In genomic region chr9:43225481-43225880, GRCm38 (mm10) we compare ENCODE assay signal across 16 mouse cellular contexts. TPM values are rescaled to one million over a fixed set of nuclear protein-coding genes. Genes with fewer than 3 reads are reported as not detected.
DNase-seq lines count a peak whose midpoint lies in the region; ATAC-seq and TF ChIP-seq lines count a peak whose summit lies in the region.
"Had no signal": no experiment of that assay in that cellular context is flagged by ENCODE, and none has a peak within 500 bp of the region (broad histone marks: within the 10 kb centered on the region; RNA-seq: fewer than 3 reads in every experiment).

No protein-coding gene starts in this region.

- no peak for TF ChIP-seq CTCF in liver, adult 2 months (IDR thresholded peaks at IDR 0.05; ENCODE audit: low read depth, low read length)

- WGBS in heart, embryonic 10.5 days, result 29% methylated on average over 2 of the region's 2 CpGs
- 25% methylated on average over 2 of the region's 2 CpGs for WGBS in liver, adult 2 months
- 32% methylated on average over 2 of the region's 2 CpGs for WGBS in limb, embryonic 10.5 days
- WGBS in stomach, embryonic 14.5 days, result 6% methylated on average over 2 of the region's 2 CpGs

- no peak for ATAC-seq in stomach, embryonic 14.5 days (ENCODE audit: insufficient number of reproducible peaks, insufficient read depth, low FRiP score, low read depth)
- no peak for ATAC-seq in CD4-positive, CD25-positive, alpha-beta regulatory T cell, adult 4 months
- ATAC-seq: inflammation-experienced regulatory T-cells, adult 6 months; Patski had no signal

- no peak for DNase-seq in heart, embryonic 10.5 days (ENCODE audit: low spot score)
- DNase-seq in heart, postnatal 14 days, result no peak
- peak; percentile 19 for DNase-seq in liver, adult 2 months (ENCODE audit: extremely low read depth, low read depth, low spot score)
- DNase-seq in liver, result no peak
- DNase-seq in limb, embryonic 10.5 days (ENCODE audit: low spot score), result no peak
- DNase-seq in layer of hippocampus, postnatal 10 days (ENCODE audit: low spot score in 2 of 2), result no peak
- DNase-seq: adrenal gland, postnatal 36 days; right cerebral cortex, adult 18-20 months had no signal

- no peaks in the 10 kb centered on the region for H3K9me3 ChIP-seq in heart, embryonic 10.5 days
- H3K9me3 ChIP-seq in limb, embryonic 10.5 days (replicated peaks), result no peaks in the 10 kb centered on the region
- no peaks in the 10 kb centered on the region for H3K9me3 ChIP-seq in stomach, embryonic 14.5 days (ENCODE audit: control insufficient read depth, low read depth, low read length)

- no peak overlapping the region for H3K4me3 ChIP-seq in heart, embryonic 10.5 days
- no peak overlapping the region for H3K4me3 ChIP-seq in liver, adult 2 months (ENCODE audit: insufficient read depth, low read depth, low read length)
- no peak overlapping the region for H3K4me3 ChIP-seq in limb, embryonic 10.5 days
- no peak overlapping the region for H3K4me3 ChIP-seq in stomach, embryonic 14.5 days (ENCODE audit: low read depth, low read length)

- no peaks in the 10 kb centered on the region for H3K27me3 ChIP-seq in heart, embryonic 10.5 days (ENCODE audit: insufficient read depth, poor library complexity, severe bottlenecking)
- H3K27me3 ChIP-seq in liver, adult 2 months (ENCODE audit: control insufficient read depth, insufficient read depth, low read length), result no peaks in the 10 kb centered on the region
- no peaks in the 10 kb centered on the region for H3K27me3 ChIP-seq in limb, embryonic 10.5 days (ENCODE audit: low read depth, poor library complexity, severe bottlenecking)
- H3K27me3 ChIP-seq in stomach, embryonic 14.5 days (ENCODE audit: control insufficient read depth, insufficient read depth, low read length), result no peaks in the 10 kb centered on the region
- H3K27me3 ChIP-seq: Patski had no signal

- H3K4me1 ChIP-seq in heart, embryonic 10.5 days, result peaks cover 61% of the 10 kb centered on the region
- H3K4me1 ChIP-seq in liver, adult 2 months (ENCODE audit: control insufficient read depth, insufficient read depth, low read length), result peaks cover 46% of the 10 kb centered on the region
- peaks cover 44% of the 10 kb centered on the region for H3K4me1 ChIP-seq in limb, embryonic 10.5 days
- peaks cover 34% of the 10 kb centered on the region for H3K4me1 ChIP-seq in stomach, embryonic 14.5 days (ENCODE audit: control insufficient read depth, insufficient read depth, low read length)

- H3K36me3 ChIP-seq in heart, embryonic 10.5 days, result peaks cover 31% of the 10 kb centered on the region
- peaks cover 49% of the 10 kb centered on the region for H3K36me3 ChIP-seq in liver, adult 2 months (ENCODE audit: control insufficient read depth, insufficient read depth, low read length)
- peaks cover 98% of the 10 kb centered on the region for H3K36me3 ChIP-seq in limb, embryonic 10.5 days
- peaks cover 13% of the 10 kb centered on the region for H3K36me3 ChIP-seq in stomach, embryonic 14.5 days (ENCODE audit: control insufficient read depth, insufficient read depth, low read length)

- H3K27ac ChIP-seq in heart, embryonic 10.5 days, result peak overlapping the region; percentile 81
- peak overlapping the region; percentile 79 for H3K27ac ChIP-seq in liver, adult 2 months (replicated peaks; ENCODE audit: insufficient read depth, low read depth, low read length)
- H3K27ac ChIP-seq in limb, embryonic 10.5 days, result peak overlapping the region; percentile 74
- peak overlapping the region; percentile 1; the same call in 1 of the 2 replicates for H3K27ac ChIP-seq in stomach, embryonic 14.5 days (ENCODE audit: low read length)

- peak overlapping the region; percentile 30 for H3K9ac ChIP-seq in liver, adult 2 months (ENCODE audit: low read depth, low read length)
- H3K9ac ChIP-seq in stomach, embryonic 14.5 days (replicated peaks; ENCODE audit: low read depth, low read length), result no peak overlapping the region

- H3K79me2 ChIP-seq in liver, adult 2 months (ENCODE audit: control insufficient read depth, insufficient read depth, low read length), result 0 out of 2 replicates have a peak, but pooled peaks cover 6% of the 10 kb centered on the region

- H3K4me2 ChIP-seq in stomach, embryonic 14.5 days (replicated peaks; ENCODE audit: low read depth, low read length), result no peak overlapping the region

- TF ChIP-seq POLR2A in liver, adult 2 months (IDR thresholded peaks at IDR 0.05; ENCODE audit: extremely low read depth, insufficient read depth, low read length), result no peak

- intact Hi-C loops in heart, postnatal 14 days (cut with DNase I), result no loop called here

RNA-seq across cellular contexts. Expression of gene Oaf, which starts 14.2 kb away (rescaled TPM):
- polyA plus RNA-seq in heart, embryonic 10.5 days (2016; fragmentation: Nextera tagmentation; extraction: Ambion mirVana), result 31.1 and 39.8 TPM in 2 replicates
- total RNA-seq in heart, postnatal 14 days (2021), result 10 to 100 TPM; 13.0 to 14.9 TPM
- 237 and 289 TPM in 2 replicates for total RNA-seq in liver, adult 2 months (2014; rRNA removed)
- 243 and 326 TPM in 2 replicates for polyA plus RNA-seq in liver, adult 2 months (2012; rRNA removed)
- polyA plus RNA-seq in limb, embryonic 10.5 days (2016; fragmentation: Nextera tagmentation; extraction: Ambion mirVana), result 68.6 and 87.4 TPM in 2 replicates
- polyA plus RNA-seq in stomach, embryonic 14.5 days (2014; fragmentation: Nextera tagmentation; extraction: Ambion mirVana), result 92.9 and 99.3 TPM in 2 replicates
- 10 to 100 TPM; 12.2 to 14.6 TPM for total RNA-seq in layer of hippocampus, postnatal 10 days (2021)
- polyA plus RNA-seq in CD4-positive, CD25-positive, alpha-beta regulatory T cell, adult 4 months (2017; shearing (Covaris generic)), result under 1 TPM in 1 of 2 experiments, not detected in 1; 0.12 TPM

RNA-seq across cellular contexts. Expression of gene Pou2f3, which starts 15.3 kb away (rescaled TPM):
- polyA plus RNA-seq in heart, embryonic 10.5 days (2016; fragmentation: Nextera tagmentation; extraction: Ambion mirVana), result 0.10 TPM in 1 of 2 replicates, not detected in the other
- total RNA-seq in heart, postnatal 14 days (2021), result not detected
- total RNA-seq in liver, adult 2 months (2014; rRNA removed), result not detected in 2 replicates
- not detected in 2 replicates for polyA plus RNA-seq in liver, adult 2 months (2012; rRNA removed)
- polyA plus RNA-seq in limb, embryonic 10.5 days (2016; fragmentation: Nextera tagmentation; extraction: Ambion mirVana), result 0.08 TPM in 1 of 2 replicates, not detected in the other
- 0.27 and 0.71 TPM in 2 replicates for polyA plus RNA-seq in stomach, embryonic 14.5 days (2014; fragmentation: Nextera tagmentation; extraction: Ambion mirVana)
- total RNA-seq in layer of hippocampus, postnatal 10 days (2021), result under 1 TPM in 1 of 2 experiments, not detected in 1; 0.22 TPM
- not detected for polyA plus RNA-seq in CD4-positive, CD25-positive, alpha-beta regulatory T cell, adult 4 months (2017; shearing (Covaris generic))
- total RNA-seq: adrenal gland, postnatal 36 days; gastrocnemius, adult 8-10 months had no signal
- polyA plus RNA-seq: C2C12; forebrain, embryonic 11.5 days; inflammation-experienced regulatory T-cells, adult 6 months; neural tube, embryonic 11.5 days had no signal

Comparison
In these comparisons a context has a peak if more than half of its experiments do, and no peak if none do; other contexts are left out.
1. H3K27ac ChIP-seq: peak in every context shown above with its lines; median percentile 81 in heart, embryonic 10.5 days; 79 in liver, adult 2 months; 74 in limb, embryonic 10.5 days; 1 in stomach, embryonic 14.5 days.
2. RNA of gene Oaf, which starts 14.2 kb away (polyA plus RNA-seq): 243 to 326 TPM in liver, adult 2 months, 92.9 to 99.3 TPM in stomach, embryonic 14.5 days, 68.6 to 87.4 TPM in limb, embryonic 10.5 days and 31.1 to 39.8 TPM in heart, embryonic 10.5 days; 0.12 TPM in CD4-positive, CD25-positive, alpha-beta regulatory T cell, adult 4 months; every median in the first group is over 10 times any median in the second.